ENCODE assay signal across 10 mouse cellular contexts in the genomic region with DNA sequence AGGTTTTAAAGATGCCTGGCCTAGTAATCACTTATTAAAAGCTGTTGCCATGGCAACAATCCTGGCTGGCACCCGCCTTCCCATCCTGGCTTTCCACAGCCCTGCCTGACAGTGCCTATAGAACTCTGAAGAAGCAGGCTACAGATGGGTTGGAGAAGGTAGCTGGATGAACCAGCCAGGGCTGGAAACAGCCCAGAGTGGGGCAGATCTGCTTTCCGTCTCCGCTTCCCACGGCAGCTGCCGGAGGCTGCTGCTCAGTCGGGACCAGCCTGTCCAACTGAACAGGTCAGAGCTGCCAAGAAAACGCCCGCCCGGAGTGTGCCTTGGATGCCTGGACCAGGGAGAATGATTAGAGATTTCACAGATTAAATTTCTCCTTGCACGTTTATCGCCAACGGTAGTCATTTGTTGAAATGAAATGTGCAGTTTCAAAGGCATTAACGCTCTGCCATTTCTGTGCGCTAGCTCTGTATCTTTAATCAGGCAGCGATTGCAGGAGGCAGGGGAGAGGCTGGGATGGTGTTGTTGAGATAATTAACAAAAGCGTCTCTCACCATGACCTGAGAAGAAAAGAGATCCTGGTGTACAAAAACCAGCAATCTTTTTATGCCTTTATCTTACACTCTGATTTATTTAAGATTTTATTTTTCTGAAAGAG. TPM values are rescaled to one million over a fixed set of nuclear protein-coding genes. Genes with fewer than 3 reads are reported as not detected.
DNase-seq lines count a peak whose midpoint lies in the region; ATAC-seq and TF ChIP-seq lines count a peak whose summit lies in the region.
"Had no signal": no experiment of that assay in that cellular context is flagged by ENCODE, and none has a peak within 500 bp of the region (broad histone marks: within the 10 kb centered on the region; RNA-seq: fewer than 3 reads in every experiment).

No protein-coding gene starts in this region.

- WGBS in neural tube, embryonic 12.5 days: 87% methylated on average over 16 of the region's 16 CpGs
- 26% methylated on average over 16 of the region's 16 CpGs for WGBS in hindbrain, embryonic 16.5 days
- WGBS in midbrain, embryonic 13.5 days: 68% methylated on average over 16 of the region's 16 CpGs
- WGBS in kidney, adult 2 months: 87% methylated on average over 16 of the region's 16 CpGs
- 89% methylated on average over 16 of the region's 16 CpGs for WGBS in heart, embryonic 12.5 days
- WGBS in liver, embryonic 11.5 days: 90% methylated on average over 16 of the region's 16 CpGs

- no peak for ATAC-seq in neural tube, embryonic 12.5 days (ENCODE audit: low FRiP score, low read depth)
- ATAC-seq in hindbrain, embryonic 16.5 days: peak; percentile 81
- peak; percentile 55 for ATAC-seq in midbrain, embryonic 13.5 days
- no peak for ATAC-seq in heart, embryonic 12.5 days (ENCODE audit: insufficient number of reproducible peaks, low FRiP score)
- no peak for ATAC-seq in liver, embryonic 11.5 days (replicated peaks; ENCODE audit: low FRiP score)

- no peaks in the 10 kb centered on the region for H3K9me3 ChIP-seq in neural tube, embryonic 12.5 days
- H3K9me3 ChIP-seq in hindbrain, embryonic 16.5 days (ENCODE audit: control insufficient read depth, low read length): no peaks in the 10 kb centered on the region
- H3K9me3 ChIP-seq in midbrain, embryonic 13.5 days: no peaks in the 10 kb centered on the region
- H3K9me3 ChIP-seq in heart, embryonic 12.5 days (replicated peaks): no peaks in the 10 kb centered on the region
- H3K9me3 ChIP-seq in liver, embryonic 11.5 days (ENCODE audit: control insufficient read depth, low read length): no peaks in the 10 kb centered on the region
- H3K9me3 ChIP-seq: limb, embryonic 15.5 days had no signal

- no peaks in the 10 kb centered on the region for H3K4me1 ChIP-seq in neural tube, embryonic 12.5 days
- peaks cover 28% of the 10 kb centered on the region for H3K4me1 ChIP-seq in hindbrain, embryonic 16.5 days (ENCODE audit: control insufficient read depth, insufficient read depth, low read depth, low read length)
- H3K4me1 ChIP-seq in midbrain, embryonic 13.5 days (replicated peaks): peaks cover 27% of the 10 kb centered on the region
- H3K4me1 ChIP-seq in kidney, adult 2 months (ENCODE audit: control insufficient read depth, insufficient read depth, low read length): no peaks in the 10 kb centered on the region
- no peaks in the 10 kb centered on the region for H3K4me1 ChIP-seq in heart, embryonic 12.5 days (replicated peaks)
- H3K4me1 ChIP-seq in liver, embryonic 11.5 days (replicated peaks; ENCODE audit: control insufficient read depth, insufficient read depth, low read length): no peaks in the 10 kb centered on the region

- H3K27me3 ChIP-seq in neural tube, embryonic 12.5 days (replicated peaks): no peaks in the 10 kb centered on the region
- no peaks in the 10 kb centered on the region for H3K27me3 ChIP-seq in hindbrain, embryonic 16.5 days (replicated peaks; ENCODE audit: control insufficient read depth, insufficient read depth, low read length)
- H3K27me3 ChIP-seq in midbrain, embryonic 13.5 days: no peaks in the 10 kb centered on the region
- no peaks in the 10 kb centered on the region for H3K27me3 ChIP-seq in kidney, adult 2 months (replicated peaks; ENCODE audit: control insufficient read depth, insufficient read depth, low read length)
- no peaks in the 10 kb centered on the region for H3K27me3 ChIP-seq in heart, embryonic 12.5 days (replicated peaks)
- no peaks in the 10 kb centered on the region for H3K27me3 ChIP-seq in liver, embryonic 11.5 days (replicated peaks; ENCODE audit: control insufficient read depth, insufficient read depth, low read length)
- H3K27me3 ChIP-seq: limb, embryonic 15.5 days had no signal

- H3K36me3 ChIP-seq in neural tube, embryonic 12.5 days: peaks cover 98% of the 10 kb centered on the region
- H3K36me3 ChIP-seq in hindbrain, embryonic 16.5 days (ENCODE audit: control insufficient read depth, insufficient read depth, low read length): peaks cover 37% of the 10 kb centered on the region
- H3K36me3 ChIP-seq in midbrain, embryonic 13.5 days: peaks cover 100% of the 10 kb centered on the region
- H3K36me3 ChIP-seq in kidney, adult 2 months (ENCODE audit: control insufficient read depth, insufficient read depth, low read length): peaks cover 5% of the 10 kb centered on the region
- H3K36me3 ChIP-seq in heart, embryonic 12.5 days: peaks cover 99% of the 10 kb centered on the region
- peaks cover 17% of the 10 kb centered on the region for H3K36me3 ChIP-seq in liver, embryonic 11.5 days (ENCODE audit: control insufficient read depth, insufficient read depth, low read length)

- TF ChIP-seq CTCF in kidney, adult 2 months (conservative IDR thresholded peaks at IDR 0.05; ENCODE audit: insufficient read depth, insufficient read length, low read depth, low read length): no peak

- no peak for DNase-seq in neural tube, embryonic 10.5 days (ENCODE audit: extremely low spot score, low spot score)
- no peak for DNase-seq in kidney, adult 2 months
- DNase-seq in liver, embryonic 11.5 days (ENCODE audit: low spot score): no peak
- no peak for DNase-seq in spleen, postnatal 14 days (ENCODE audit: low spot score in 2 of 2)

- no peak overlapping the region for H3K9ac ChIP-seq in neural tube, embryonic 12.5 days
- H3K9ac ChIP-seq in hindbrain, embryonic 16.5 days (ENCODE audit: low read depth, low read length): peak overlapping the region; percentile 37; the same call in 1 of the 2 replicates
- no peak overlapping the region; the same call in 1 of the 2 replicates for H3K9ac ChIP-seq in midbrain, embryonic 13.5 days (replicated peaks)
- H3K9ac ChIP-seq in heart, embryonic 12.5 days: no peak overlapping the region
- H3K9ac ChIP-seq in liver, embryonic 11.5 days (ENCODE audit: low read depth, low read length): no peak overlapping the region
- H3K9ac ChIP-seq: limb, embryonic 15.5 days had no signal

- no peak for TF ChIP-seq POLR2A in kidney, adult 2 months (IDR thresholded peaks at IDR 0.05; ENCODE audit: low read depth, low read length)

- H3K27ac ChIP-seq in neural tube, embryonic 12.5 days: 0 out of 2 replicates have a peak overlapping the region, but pooled peaks have one; percentile 26
- H3K27ac ChIP-seq in hindbrain, embryonic 16.5 days (ENCODE audit: low read depth, low read length): peak overlapping the region; percentile 82
- peak overlapping the region; percentile 73 for H3K27ac ChIP-seq in midbrain, embryonic 13.5 days
- H3K27ac ChIP-seq in kidney, adult 2 months (ENCODE audit: insufficient read depth, low read depth, low read length): no peak overlapping the region
- no peak overlapping the region for H3K27ac ChIP-seq in heart, embryonic 12.5 days (ENCODE audit: poor library complexity, severe bottlenecking)
- H3K27ac ChIP-seq in liver, embryonic 11.5 days (ENCODE audit: low read depth, low read length): no peak overlapping the region
- H3K27ac ChIP-seq: limb, embryonic 15.5 days had no signal

- H3K4me2 ChIP-seq in neural tube, embryonic 12.5 days (replicated peaks): no peak overlapping the region
- H3K4me2 ChIP-seq in hindbrain, embryonic 16.5 days (ENCODE audit: low read length): 0 out of 2 replicates have a peak overlapping the region, but pooled peaks have one; percentile 12
- H3K4me2 ChIP-seq in midbrain, embryonic 13.5 days (replicated peaks): no peak overlapping the region
- no peak overlapping the region for H3K4me2 ChIP-seq in heart, embryonic 12.5 days
- no peak overlapping the region for H3K4me2 ChIP-seq in liver, embryonic 11.5 days
- H3K4me2 ChIP-seq: heart, embryonic 11.5 days; limb, embryonic 15.5 days had no signal

- no peak overlapping the region for H3K4me3 ChIP-seq in neural tube, embryonic 12.5 days
- H3K4me3 ChIP-seq in hindbrain, embryonic 16.5 days (ENCODE audit: low read length): no peak overlapping the region
- no peak overlapping the region for H3K4me3 ChIP-seq in midbrain, embryonic 13.5 days (replicated peaks)
- no peak overlapping the region for H3K4me3 ChIP-seq in kidney, adult 2 months (ENCODE audit: insufficient read depth, low read depth, low read length)
- no peak overlapping the region for H3K4me3 ChIP-seq in heart, embryonic 12.5 days
- H3K4me3 ChIP-seq in liver, embryonic 11.5 days (ENCODE audit: low read depth, low read length): no peak overlapping the region
- H3K4me3 ChIP-seq: limb, embryonic 15.5 days had no signal

RNA-seq across cellular contexts. Expression of gene Tnrc18, which starts 56.0 kb away (rescaled TPM):
- polyA plus RNA-seq in neural tube, embryonic 12.5 days (2016; fragmentation: Nextera tagmentation; extraction: Ambion mirVana): 51.5 and 57.5 TPM in 2 replicates
- polyA plus RNA-seq in hindbrain, embryonic 16.5 days (2015; fragmentation: Nextera tagmentation; extraction: Ambion mirVana): 19.7 and 23.8 TPM in 2 replicates
- polyA plus RNA-seq in midbrain, embryonic 13.5 days (2015; fragmentation: Nextera tagmentation; extraction: Ambion mirVana): 30.5 and 40.7 TPM in 2 replicates
- polyA plus RNA-seq in kidney, adult 2 months (2012; rRNA removed): 32.1 and 40.8 TPM in 2 replicates
- polyA plus RNA-seq in heart, embryonic 12.5 days (2016; fragmentation: Nextera tagmentation; extraction: Ambion mirVana): 31.7 and 34.7 TPM in 2 replicates
- 10.9 and 11.1 TPM in 2 replicates for polyA plus RNA-seq in liver, embryonic 11.5 days (2014; fragmentation: Nextera tagmentation; extraction: Ambion mirVana)

Comparison
In these comparisons a context has a peak if more than half of its experiments do, and no peak if none do; other contexts are left out.
1. ATAC-seq: peak in hindbrain, embryonic 16.5 days (single experiment) and midbrain, embryonic 13.5 days (single experiment); none in neural tube, embryonic 12.5 days (single experiment), heart, embryonic 12.5 days (single experiment) and liver, embryonic 11.5 days (single experiment).
2. H3K27ac ChIP-seq: peak in neural tube, embryonic 12.5 days (single experiment), hindbrain, embryonic 16.5 days (single experiment) and midbrain, embryonic 13.5 days (single experiment); none in kidney, adult 2 months (single experiment), heart, embryonic 12.5 days (single experiment) and liver, embryonic 11.5 days (single experiment).